Mouse (Mus musculus) bone marrow, adult 2 months (tissue): ENCODE measurements around the gene Acat1.

Experiments used
- CTCF ChIP-seq: fragments of 200-500 bp; IDR thresholded peaks from 2 replicates; pipeline ENCODE4 v1.5.1; 2011; ENCODE audit warnings: low read length, control low read depth; ENCODE audit not compliant: control insufficient read depth, insufficient read depth
- POLR2A ChIP-seq: fragments of 200-500 bp; IDR thresholded peaks from 2 replicates; pipeline ENCODE4 v1.6.1; 2011; ENCODE audit warnings: low read depth, mild to moderate bottlenecking, control low read depth, low read length, borderline replicate concordance; ENCODE audit not compliant: control insufficient read depth

DNA sequence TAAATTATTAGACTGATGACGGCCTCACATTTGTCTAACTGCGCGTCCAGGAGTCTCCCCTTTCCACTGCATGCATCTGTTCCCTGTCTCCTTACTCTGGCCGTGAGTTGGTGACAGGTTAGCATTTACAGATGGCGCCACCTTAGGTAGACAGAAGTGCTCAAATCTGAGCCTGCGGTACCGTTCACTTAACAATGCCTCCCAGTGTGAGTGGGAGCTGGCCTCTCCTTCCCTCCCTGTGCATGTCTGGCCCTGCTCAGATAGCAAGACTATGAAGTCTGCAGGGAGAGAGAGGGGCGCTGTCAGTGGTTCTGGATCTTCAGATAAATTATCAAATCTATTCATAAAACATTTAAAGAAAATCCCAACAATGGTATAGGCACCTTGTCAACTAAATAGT lies 5.1 kb upstream of the Acat1 start:
- no peak for TF ChIP-seq CTCF
- no peak for TF ChIP-seq POLR2A
